ENCODE assay signal across 25 mouse cellular contexts in the genomic region with DNA sequence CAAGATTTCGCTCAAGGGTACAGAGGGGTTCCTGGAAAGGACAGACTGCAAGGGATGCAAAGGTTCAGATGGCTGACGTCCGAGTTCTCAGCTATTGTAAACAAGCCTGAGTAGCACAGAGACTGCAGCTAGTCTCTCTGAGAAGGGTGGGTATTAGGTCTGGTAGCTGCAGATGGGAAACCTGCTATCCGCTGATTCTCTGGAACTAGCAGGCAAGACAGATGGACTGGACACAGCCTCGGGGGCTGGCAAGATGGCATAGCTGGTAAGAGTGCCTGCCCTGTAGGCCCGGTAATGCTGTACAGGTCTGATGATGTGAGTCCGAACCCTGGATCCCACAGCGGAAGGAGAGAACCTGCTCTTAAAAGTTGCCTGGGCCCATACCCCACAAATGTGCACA.
A peak's percentile ranks its signal among the peaks of the same experiment; 100 is the strongest.
DNase-seq lines count a peak whose midpoint lies in the region; ATAC-seq and TF ChIP-seq lines count a peak whose summit lies in the region.
"Had no signal": no experiment of that assay in that cellular context is flagged by ENCODE, and none has a peak within 500 bp of the region (broad histone marks: within the 10 kb centered on the region; RNA-seq: fewer than 3 reads in every experiment).

No protein-coding gene starts in this region.

- H3K9me3 ChIP-seq in kidney, embryonic 14.5 days (ENCODE audit: control insufficient read depth, low read length) = no peaks in the 10 kb centered on the region
- H3K9me3 ChIP-seq: forebrain, embryonic 10.5 days; forebrain, embryonic 13.5 days; G1E; heart, embryonic 10.5 days; heart, embryonic 13.5 days had no signal

- intact Hi-C loops in left cerebral cortex, postnatal 4 days (cut with DNase I) = no loop called here

- H3K4me3 ChIP-seq in cerebellum, adult 2 months (replicated peaks; ENCODE audit: insufficient read depth, low read depth, low read length) = no peak overlapping the region
- H3K4me3 ChIP-seq in kidney, embryonic 14.5 days (ENCODE audit: low read length) = no peak overlapping the region
- H3K4me3 ChIP-seq: forebrain, embryonic 10.5 days; forebrain, embryonic 13.5 days; heart, adult 2 months; heart, embryonic 10.5 days; heart, embryonic 13.5 days had no signal

- no peak overlapping the region for H3K27ac ChIP-seq in cerebellum, adult 2 months (ENCODE audit: insufficient read depth, low read length)
- H3K27ac ChIP-seq in kidney, embryonic 14.5 days (ENCODE audit: low read depth, low read length) = no peak overlapping the region
- H3K27ac ChIP-seq: forebrain, embryonic 10.5 days; forebrain, embryonic 13.5 days; heart, adult 2 months; heart, embryonic 10.5 days; heart, embryonic 13.5 days; hindbrain, embryonic 14.5 days; hindbrain, postnatal 0 days had no signal

- ATAC-seq in kidney, embryonic 14.5 days (ENCODE audit: low FRiP score, low TSS enrichment) = no peak
- ATAC-seq: forebrain, embryonic 13.5 days; forebrain, embryonic 16.5 days; hindbrain, postnatal 0 days; inflammation-experienced regulatory T-cells, adult 6 months; Patski had no signal

- TF ChIP-seq POLR2A in cerebellum, adult 2 months (IDR thresholded peaks at IDR 0.05; ENCODE audit: borderline replicate concordance, insufficient read depth, low read length) = no peak

- no peak for TF ChIP-seq CTCF in cerebellum, adult 2 months (IDR thresholded peaks at IDR 0.05; ENCODE audit: borderline replicate concordance, insufficient read depth, low read depth, low read length)

- no peaks in the 10 kb centered on the region for H3K27me3 ChIP-seq in cerebellum, adult 2 months (ENCODE audit: control insufficient read depth, insufficient read depth, low read length)
- no peaks in the 10 kb centered on the region for H3K27me3 ChIP-seq in kidney, embryonic 14.5 days (ENCODE audit: control insufficient read depth, insufficient read depth, low read length)
- H3K27me3 ChIP-seq: Patski had no signal

- WGBS in cerebellum, adult 2 months = 74% methylated on average over 8 of the region's 8 CpGs
- WGBS in kidney, embryonic 14.5 days = 84% methylated on average over 8 of the region's 8 CpGs

- H3K4me1 ChIP-seq in cerebellum, adult 2 months (ENCODE audit: control insufficient read depth, insufficient read depth, low read length) = peaks cover 11% of the 10 kb centered on the region
- H3K4me1 ChIP-seq in kidney, embryonic 14.5 days (ENCODE audit: control insufficient read depth, insufficient read depth, low read length) = no peaks in the 10 kb centered on the region

- no peak overlapping the region for H3K4me2 ChIP-seq in kidney, embryonic 14.5 days (replicated peaks; ENCODE audit: low read depth, low read length)
- H3K4me2 ChIP-seq: forebrain, embryonic 13.5 days; heart, embryonic 13.5 days; hindbrain, embryonic 14.5 days had no signal

- no peak overlapping the region for H3K9ac ChIP-seq in kidney, embryonic 14.5 days (ENCODE audit: low read depth, low read length)
- H3K9ac ChIP-seq: forebrain, embryonic 13.5 days; heart, embryonic 13.5 days; hindbrain, embryonic 14.5 days had no signal

- no peaks in the 10 kb centered on the region for H3K36me3 ChIP-seq in kidney, embryonic 14.5 days (ENCODE audit: control insufficient read depth, insufficient read depth, low read length)
- H3K36me3 ChIP-seq: forebrain, embryonic 10.5 days; G1E; heart, embryonic 10.5 days; heart, embryonic 13.5 days had no signal

- peak; percentile 35 to 46 for DNase-seq in cerebellum, adult 2 months
- DNase-seq in cerebellum, postnatal 4 days (ENCODE audit: low spot score in 2 of 2) = no peak
- DNase-seq in cerebellum, postnatal 14 days = peak; percentile 62 to 72
- DNase-seq in cerebellum, adult 11 months = no peak
- DNase-seq in left cerebral cortex, postnatal 4 days = peak; percentile 33
- DNase-seq in left cerebral cortex, adult 18-20 months (ENCODE audit: low spot score in 2 of 2) = no peak
- DNase-seq: adrenal gland, postnatal 10 days; adrenal gland, postnatal 36 days; B cell, adult 2 months; gastrocnemius, postnatal 10 days; gastrocnemius, postnatal 36 days; heart, adult 2 months; heart, postnatal 14 days; heart, postnatal 4 days had no signal

Comparison
In these comparisons a context has a peak if more than half of its experiments do, and no peak if none do; other contexts are left out.
1. DNase-seq: peak in cerebellum, adult 2 months (2 of 2), cerebellum, postnatal 14 days (2 of 2) and left cerebral cortex, postnatal 4 days (single experiment); none in cerebellum, postnatal 4 days (0 of 2), cerebellum, adult 11 months (single experiment) and left cerebral cortex, adult 18-20 months (0 of 2).